Mouse (Mus musculus) c-Kit-positive CD71-positive TER-119-negative erythroid progenitor cells, embryonic 14.5 days (primary cell): Measurements from ENCODE around the gene Gm20388.

ENCODE experiments used
- DNase-seq: peaks from one replicate; pipeline ENCODE4 v3.0.0-alpha.2; 2013; ENCODE audit warnings: low read depth

The Gm20388 gene

DNA sequence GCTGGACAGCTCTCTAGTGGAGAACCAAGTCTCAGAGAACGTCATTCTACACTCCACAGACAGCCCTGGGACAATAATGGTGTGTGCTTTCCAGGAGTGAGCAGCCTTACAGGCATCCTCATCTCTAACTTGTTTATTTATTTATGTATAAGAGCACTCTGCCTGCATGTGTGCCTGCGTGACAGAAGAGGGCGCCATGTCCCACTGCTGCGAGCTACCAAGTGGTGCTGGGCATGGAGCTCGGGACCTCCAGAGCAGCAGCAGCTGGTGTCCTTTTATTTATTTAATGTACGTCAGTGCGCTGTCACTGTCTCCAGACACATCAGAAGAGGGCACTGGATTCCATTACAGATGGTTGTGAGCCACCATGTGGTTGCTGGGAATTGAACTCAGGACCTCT lies 3016.1 kb downstream of the Gm20388 start:
- no peak for DNase-seq

GRCm38 (mm10) chr8:122927841-122928240 lies 3017.2 kb downstream of the Gm20388 start:
- DNase-seq: no peak

- no peak for DNase-seq
Observed at GRCm38 (mm10) chr8:122928631-122929224, 3018.1 kb downstream of the Gm20388 start.

GRCm38 (mm10) chr8:122931834-122932560 lies 3021.4 kb downstream of the Gm20388 start:
- no peak for DNase-seq

DNA sequence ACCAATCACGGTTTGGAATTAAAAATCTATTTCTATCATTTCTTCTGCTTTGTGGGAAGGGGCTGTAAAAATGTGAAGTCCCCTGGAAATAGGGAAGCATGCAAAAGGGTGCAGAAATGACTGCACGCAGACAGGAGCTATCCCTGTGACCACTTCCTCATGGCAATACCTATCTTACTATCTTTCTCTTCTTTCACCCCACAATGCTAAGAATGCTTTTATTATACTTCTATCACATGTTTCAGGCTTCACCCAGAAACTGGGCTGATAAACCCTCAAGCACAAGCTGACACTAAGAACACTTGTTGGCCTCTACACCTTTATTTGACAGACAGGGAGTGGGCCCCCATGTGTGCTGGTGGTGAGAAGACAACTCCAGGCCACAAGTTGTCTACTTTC lies 3021.9 kb downstream of the Gm20388 start:
- DNase-seq: no peak

GRCm38 (mm10) chr8:122933973-122934372 lies 3023.3 kb downstream of the Gm20388 start:
- no peak for DNase-seq

- no peak for DNase-seq
Observed at GRCm38 (mm10) chr8:122935118-122935517, 3024.5 kb downstream of the Gm20388 start.

DNA sequence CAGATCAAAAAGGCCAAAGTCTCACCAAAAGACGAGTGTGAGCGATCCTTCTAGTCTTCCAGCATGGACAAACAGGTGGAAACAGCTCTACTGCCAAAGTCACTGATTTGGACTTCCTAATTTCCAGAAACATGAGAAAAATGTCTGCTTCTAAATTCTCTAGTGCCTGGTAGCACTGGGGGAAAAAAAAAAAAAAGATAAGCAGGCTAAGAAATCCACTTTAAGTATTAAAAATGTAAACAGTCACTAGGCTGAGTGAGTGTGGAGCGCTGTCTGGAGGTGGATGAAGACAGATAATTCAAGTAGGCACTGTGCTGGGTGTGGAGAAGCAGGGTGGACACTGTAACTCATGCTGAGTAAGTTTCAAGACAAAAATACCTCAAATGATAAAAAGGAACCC lies 3025.3 kb downstream of the Gm20388 start:
- no peak for DNase-seq

- DNase-seq: no peak
Observed at GRCm38 (mm10) chr8:122937545-122938053, 3027.0 kb downstream of the Gm20388 start.

GRCm38 (mm10) chr8:122938170-122938569 lies 3027.5 kb downstream of the Gm20388 start:
- DNase-seq: no peak

- no peak for DNase-seq
Observed at GRCm38 (mm10) chr8:122938591-122938990, 3027.9 kb downstream of the Gm20388 start.

DNA sequence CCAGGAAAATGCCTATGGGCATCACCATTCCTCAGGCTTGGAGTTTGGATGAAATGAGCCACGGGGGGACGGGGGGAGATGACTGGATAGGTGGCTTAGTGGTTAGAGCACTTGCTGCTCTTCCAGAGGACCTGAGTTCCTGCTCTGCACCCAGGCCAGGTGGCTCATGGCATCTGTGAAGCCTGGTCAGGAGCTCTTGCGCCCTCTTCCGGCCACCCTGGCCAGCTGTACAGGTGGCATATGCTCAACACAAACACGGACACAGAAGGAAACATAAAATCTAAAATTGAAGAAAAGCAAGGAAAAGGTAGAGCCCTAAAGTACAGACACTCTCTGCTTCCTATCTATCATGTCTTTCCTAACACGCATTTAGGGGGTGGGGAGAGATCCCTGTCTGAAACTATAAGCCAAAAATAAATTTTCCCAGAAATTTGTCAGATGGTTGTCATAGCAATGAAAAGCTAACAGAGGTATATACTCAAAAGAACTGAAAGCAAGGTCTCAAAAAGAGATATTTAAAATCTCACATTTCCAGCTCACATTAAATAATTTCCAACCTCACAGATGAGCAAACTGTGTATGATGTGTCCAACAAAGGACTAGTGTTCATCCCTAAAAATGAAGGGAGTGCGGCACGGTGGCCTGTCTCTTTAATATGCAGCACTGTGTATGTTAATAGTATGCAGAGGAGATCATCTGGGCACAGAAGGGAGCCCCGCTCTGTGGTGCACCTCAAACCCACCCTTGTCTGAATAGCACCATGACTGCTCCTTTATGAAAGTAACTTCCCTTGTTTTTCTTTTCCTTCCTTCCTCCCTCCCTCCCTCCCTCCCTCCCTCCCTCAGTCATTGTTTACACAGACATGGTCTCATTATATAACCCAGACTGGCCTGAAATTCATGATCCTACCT lies 3032.4 kb downstream of the Gm20388 start:
- no peak for DNase-seq

- DNase-seq: no peak
Observed at GRCm38 (mm10) chr8:122945775-122946174, 3035.1 kb downstream of the Gm20388 start.

DNA sequence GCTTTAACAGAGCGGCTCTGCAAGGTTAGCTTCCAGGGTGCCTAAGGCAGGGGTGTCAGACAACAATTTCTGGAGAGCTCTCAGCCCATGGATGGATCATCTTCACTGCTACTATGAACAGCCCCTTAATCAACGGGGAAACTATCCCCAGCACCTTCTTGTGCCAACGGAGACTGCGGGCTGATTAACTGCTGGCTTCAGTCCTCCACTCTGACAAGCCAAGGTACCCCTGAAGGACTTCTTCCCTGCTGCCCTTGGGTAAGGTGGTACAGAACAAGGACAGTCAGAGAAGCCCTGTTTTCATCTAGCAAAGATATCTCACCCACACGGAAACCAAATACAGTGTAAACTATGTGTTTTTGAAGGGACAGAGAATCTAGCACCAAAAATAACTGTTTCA lies 3039.1 kb downstream of the Gm20388 start:
- DNase-seq: no peak

- no peak for DNase-seq
Observed at GRCm38 (mm10) chr8:122951456-122951855, 3040.8 kb downstream of the Gm20388 start.

- DNase-seq: no peak
Observed at GRCm38 (mm10) chr8:122953028-122953427, 3042.4 kb downstream of the Gm20388 start.

DNA sequence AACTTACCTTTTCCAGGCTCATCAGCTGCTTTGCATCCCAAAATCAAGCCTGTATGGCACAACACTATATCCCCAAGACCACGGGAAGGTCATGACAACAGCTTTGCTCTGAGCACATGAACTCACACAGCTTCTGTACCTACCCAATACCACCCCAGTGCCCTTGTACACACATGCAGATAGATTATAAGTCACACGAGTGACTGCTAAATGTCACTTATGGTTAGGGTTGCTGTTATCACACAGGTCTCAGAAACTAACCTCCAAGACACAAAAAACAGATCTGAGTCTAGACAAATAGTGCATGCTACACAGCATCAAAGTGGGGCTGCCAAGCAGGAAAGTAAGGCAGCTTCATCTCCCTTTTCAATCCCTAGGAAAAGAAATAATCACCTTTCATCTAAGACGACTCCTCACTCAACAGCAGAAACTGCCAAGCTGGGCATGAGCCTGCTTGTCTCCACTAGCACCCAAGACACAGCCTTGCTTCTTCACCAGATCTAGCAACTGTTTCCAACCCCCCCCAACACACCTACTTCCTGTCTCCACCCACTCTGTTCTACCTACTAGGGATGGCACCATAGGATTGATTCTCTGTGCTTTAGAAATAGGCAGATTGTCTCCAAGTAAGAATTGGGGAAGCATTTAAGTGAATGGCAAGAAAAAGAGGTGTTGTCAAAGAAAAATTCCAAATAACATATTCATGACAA lies 3043.6 kb downstream of the Gm20388 start:
- no peak for DNase-seq

GRCm38 (mm10) chr8:122955195-122955594 lies 3044.6 kb downstream of the Gm20388 start:
- DNase-seq: no peak

DNA sequence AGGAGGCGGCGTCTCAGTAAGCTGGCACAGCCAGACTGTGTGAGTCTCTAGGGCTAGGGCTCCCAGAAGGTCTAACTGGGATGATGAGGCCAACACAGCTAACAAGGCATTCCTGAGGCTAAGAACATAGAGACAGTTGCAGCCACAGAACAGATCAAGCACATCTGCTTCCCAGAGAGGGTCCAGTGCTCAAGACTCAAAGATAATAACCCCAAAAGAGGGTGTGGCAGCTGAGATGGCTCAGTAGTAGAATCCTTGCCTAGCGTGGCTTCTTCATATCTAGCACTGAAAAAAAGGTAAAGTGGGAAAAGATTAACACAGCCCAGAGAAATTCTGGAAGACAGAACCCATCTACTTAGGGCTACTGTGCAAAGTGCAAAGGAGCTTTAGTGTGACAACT lies 3045.4 kb downstream of the Gm20388 start:
- peak; percentile 37 for DNase-seq

- no peak for DNase-seq
Observed at GRCm38 (mm10) chr8:122960323-122960722, 3049.7 kb downstream of the Gm20388 start.

DNA sequence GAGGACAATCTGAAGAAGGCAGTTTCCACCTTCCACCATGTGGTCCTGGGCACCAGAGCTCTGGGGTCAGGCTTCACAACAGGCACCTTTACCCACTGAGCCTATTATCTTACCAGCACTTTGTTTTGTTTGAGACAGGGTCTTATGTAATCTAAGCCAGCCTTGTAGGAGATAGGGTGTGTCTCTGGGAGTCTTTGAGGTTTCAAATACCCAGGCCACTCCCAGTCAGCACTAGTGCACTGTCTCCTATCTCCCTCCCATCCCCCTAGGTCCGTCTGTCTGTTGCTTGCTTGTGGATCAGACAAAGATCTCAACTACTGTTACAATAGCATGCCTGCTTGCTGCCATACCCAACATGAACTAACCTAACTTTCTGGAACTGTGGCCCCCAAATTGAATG lies 3050.3 kb downstream of the Gm20388 start:
- peak; percentile 73 for DNase-seq

GRCm38 (mm10) chr8:122961458-122961857 lies 3050.8 kb downstream of the Gm20388 start:
- no peak for DNase-seq
